Mouse (Mus musculus): ENCODE results near the gene Gpr156. TPM values are rescaled to one million over a fixed set of nuclear protein-coding genes. Genes with fewer than 3 reads are reported as not detected.

The Gpr156 gene
- polyA plus RNA-seq, 1 experiment from 2014 or later = 0.02 TPM

DNA sequence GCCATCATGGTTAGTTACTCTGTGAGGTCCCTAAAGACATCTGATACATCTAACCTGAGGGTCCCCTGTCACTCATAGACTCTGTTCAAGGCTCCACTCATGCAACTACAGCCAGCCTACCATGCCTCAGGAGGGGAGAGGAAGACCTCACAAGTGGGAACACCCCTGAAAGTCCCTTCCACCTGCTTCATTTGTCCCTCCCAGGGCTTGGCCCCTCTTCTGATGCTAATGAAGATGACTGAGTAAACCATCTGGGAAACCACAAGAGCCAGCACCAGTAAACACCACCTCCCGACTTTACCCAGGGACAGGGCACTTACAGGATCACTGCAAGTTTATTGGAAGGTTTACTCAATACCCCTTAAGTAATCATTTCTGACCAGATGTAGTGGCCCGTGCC, 85.5 kb downstream of the Gpr156 start:
- 36% methylated on average over 2 of the region's 2 CpGs for WGBS (ENCODE audit: insufficient replicate concordance)
- no peak overlapping the region for H3K4me3 ChIP-seq (ENCODE audit: low read depth, low read length)
- no peaks in the 10 kb centered on the region for H3K27me3 ChIP-seq (ENCODE audit: insufficient read depth, low read length)
- TF ChIP-seq CTCF (IDR thresholded peaks at IDR 0.05; ENCODE audit: low read depth) (no peak), EP300 (IDR thresholded peaks at IDR 0.05; ENCODE audit: low read depth) (no peak)
- no peak overlapping the region for H3K9ac ChIP-seq (replicated peaks)
- H3K4me2 ChIP-seq (ENCODE audit: low read depth, low read length) = no peak overlapping the region
- no peaks in the 10 kb centered on the region for H3K36me3 ChIP-seq (replicated peaks; ENCODE audit: insufficient read depth, low read length)
- no peaks in the 10 kb centered on the region for H3K4me1 ChIP-seq (ENCODE audit: insufficient read depth)
- no peak for ATAC-seq
- no peaks in the 10 kb centered on the region for H3K9me3 ChIP-seq (ENCODE audit: low read length)
- H3K27ac ChIP-seq (ENCODE audit: low read depth) = no peak overlapping the region
- DNase-seq = peak; percentile 5

DNA sequence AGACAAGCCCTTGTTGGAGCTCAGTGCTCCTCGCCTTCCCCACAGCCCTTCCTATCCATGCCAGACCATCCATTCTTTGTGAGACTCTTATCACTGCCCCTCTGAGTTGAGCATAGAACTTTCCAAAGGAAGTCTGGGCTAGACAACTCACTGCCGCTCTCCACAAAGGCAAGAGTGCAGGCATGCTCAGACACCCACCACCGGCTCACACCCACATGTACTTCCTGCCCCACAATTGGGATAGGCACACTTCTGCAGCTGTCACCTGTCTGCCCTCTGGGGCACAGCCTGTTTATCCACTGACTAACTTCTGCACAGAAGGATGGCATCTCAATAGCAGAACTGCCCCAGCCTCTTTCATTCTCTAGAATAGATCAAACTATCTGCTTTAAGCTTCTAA, 86.2 kb downstream of the Gpr156 start:
- TF ChIP-seq EP300 (IDR thresholded peaks at IDR 0.05; ENCODE audit: low read depth) (no peak), CTCF (IDR thresholded peaks at IDR 0.05; ENCODE audit: low read depth) (no peak)
- Histone ChIP-seq H3K27me3 (ENCODE audit: insufficient read depth, low read length) (no peaks in the 10 kb centered on the region), H3K9me3 (ENCODE audit: low read length) (no peaks in the 10 kb centered on the region), H3K4me3 (ENCODE audit: low read depth, low read length) (no peak overlapping the region), H3K9ac (replicated peaks) (no peak overlapping the region), H3K4me1 (ENCODE audit: insufficient read depth) (no peaks in the 10 kb centered on the region), H3K4me2 (ENCODE audit: low read depth, low read length) (no peak overlapping the region), H3K36me3 (replicated peaks; ENCODE audit: insufficient read depth, low read length) (no peaks in the 10 kb centered on the region), H3K27ac (ENCODE audit: low read depth) (no peak overlapping the region)
- no peak for DNase-seq
- WGBS (ENCODE audit: insufficient replicate concordance) = 50% methylated on average over 3 of the region's 3 CpGs
- ATAC-seq = no peak

- DNase-seq = no peak
- Histone ChIP-seq H3K4me1 (ENCODE audit: insufficient read depth) (no peaks in the 10 kb centered on the region; the same call in 1 of the 2 replicates), H3K4me3 (ENCODE audit: low read depth, low read length) (no peak overlapping the region), H3K4me2 (ENCODE audit: low read depth, low read length) (no peak overlapping the region), H3K27ac (ENCODE audit: low read depth) (no peak overlapping the region), H3K27me3 (ENCODE audit: insufficient read depth, low read length) (no peaks in the 10 kb centered on the region), H3K9me3 (ENCODE audit: low read length) (no peaks in the 10 kb centered on the region), H3K9ac (replicated peaks) (no peak overlapping the region), H3K36me3 (replicated peaks; ENCODE audit: insufficient read depth, low read length) (no peaks in the 10 kb centered on the region)
- WGBS (ENCODE audit: insufficient replicate concordance) = 79% methylated on average over 17 of the region's 17 CpGs
- no peak for ATAC-seq
- TF ChIP-seq EP300 (IDR thresholded peaks at IDR 0.05; ENCODE audit: low read depth) = no peak
- no peak for TF ChIP-seq CTCF (IDR thresholded peaks at IDR 0.05; ENCODE audit: low read depth)
These were observed 88.3 kb downstream of the Gpr156 start for GRCm38 (mm10) chr16:38004486-38005020.

GRCm38 (mm10) chr16:38005471-38005870, 89.2 kb downstream of the Gpr156 start:
- Histone ChIP-seq H3K4me3 (ENCODE audit: low read depth, low read length) (no peak overlapping the region), H3K9me3 (ENCODE audit: low read length) (no peaks in the 10 kb centered on the region), H3K36me3 (replicated peaks; ENCODE audit: insufficient read depth, low read length) (no peaks in the 10 kb centered on the region), H3K27ac (ENCODE audit: low read depth) (no peak overlapping the region), H3K4me2 (ENCODE audit: low read depth, low read length) (no peak overlapping the region), H3K27me3 (ENCODE audit: insufficient read depth, low read length) (no peaks in the 10 kb centered on the region), H3K4me1 (ENCODE audit: insufficient read depth) (no peaks in the 10 kb centered on the region; the same call in 1 of the 2 replicates), H3K9ac (replicated peaks) (no peak overlapping the region)
- WGBS (ENCODE audit: insufficient replicate concordance) = 78% methylated on average over 10 of the region's 10 CpGs
- TF ChIP-seq EP300 (IDR thresholded peaks at IDR 0.05; ENCODE audit: low read depth) (no peak), CTCF (IDR thresholded peaks at IDR 0.05; ENCODE audit: low read depth) (no peak)
- DNase-seq = peak; percentile 11
- no peak for ATAC-seq

GRCm38 (mm10) chr16:38008371-38008770, 92.1 kb downstream of the Gpr156 start:
- H3K4me1 ChIP-seq (ENCODE audit: insufficient read depth) = no peaks in the 10 kb centered on the region; the same call in 1 of the 2 replicates
- H3K4me3 ChIP-seq (ENCODE audit: low read depth, low read length) = no peak overlapping the region
- no peak overlapping the region for H3K4me2 ChIP-seq (ENCODE audit: low read depth, low read length)
- 82% methylated on average over 5 of the region's 5 CpGs for WGBS (ENCODE audit: insufficient replicate concordance)
- TF ChIP-seq CTCF (IDR thresholded peaks at IDR 0.05; ENCODE audit: low read depth) = no peak
- no peak for TF ChIP-seq EP300 (IDR thresholded peaks at IDR 0.05; ENCODE audit: low read depth)
- DNase-seq (no peak), ATAC-seq (no peak)
- no peak overlapping the region for H3K27ac ChIP-seq (ENCODE audit: low read depth)
- no peaks in the 10 kb centered on the region for H3K27me3 ChIP-seq (ENCODE audit: insufficient read depth, low read length)
- no peaks in the 10 kb centered on the region for H3K36me3 ChIP-seq (replicated peaks; ENCODE audit: insufficient read depth, low read length)
- no peak overlapping the region for H3K9ac ChIP-seq (replicated peaks)
- H3K9me3 ChIP-seq (ENCODE audit: low read length) = no peaks in the 10 kb centered on the region

- Histone ChIP-seq H3K4me2 (ENCODE audit: low read depth, low read length) (no peak overlapping the region), H3K9ac (replicated peaks) (no peak overlapping the region), H3K4me3 (ENCODE audit: low read depth, low read length) (no peak overlapping the region), H3K36me3 (replicated peaks; ENCODE audit: insufficient read depth, low read length) (no peaks in the 10 kb centered on the region), H3K9me3 (ENCODE audit: low read length) (no peaks in the 10 kb centered on the region), H3K4me1 (ENCODE audit: insufficient read depth) (no peaks in the 10 kb centered on the region; the same call in 1 of the 2 replicates), H3K27me3 (ENCODE audit: insufficient read depth, low read length) (no peaks in the 10 kb centered on the region), H3K27ac (ENCODE audit: low read depth) (no peak overlapping the region)
- WGBS (ENCODE audit: insufficient replicate concordance) = 74% methylated on average over 14 of the region's 14 CpGs
- ATAC-seq (no peak), DNase-seq (no peak)
- TF ChIP-seq CTCF (IDR thresholded peaks at IDR 0.05; ENCODE audit: low read depth) = no peak
- TF ChIP-seq EP300 (IDR thresholded peaks at IDR 0.05; ENCODE audit: low read depth) = no peak
These were observed 92.9 kb downstream of the Gpr156 start for GRCm38 (mm10) chr16:38009041-38009825.

Measured in liver, postnatal 0 days (tissue).